Comparison of ENCODE assay signal across 19 mouse cellular contexts in the genomic region with DNA sequence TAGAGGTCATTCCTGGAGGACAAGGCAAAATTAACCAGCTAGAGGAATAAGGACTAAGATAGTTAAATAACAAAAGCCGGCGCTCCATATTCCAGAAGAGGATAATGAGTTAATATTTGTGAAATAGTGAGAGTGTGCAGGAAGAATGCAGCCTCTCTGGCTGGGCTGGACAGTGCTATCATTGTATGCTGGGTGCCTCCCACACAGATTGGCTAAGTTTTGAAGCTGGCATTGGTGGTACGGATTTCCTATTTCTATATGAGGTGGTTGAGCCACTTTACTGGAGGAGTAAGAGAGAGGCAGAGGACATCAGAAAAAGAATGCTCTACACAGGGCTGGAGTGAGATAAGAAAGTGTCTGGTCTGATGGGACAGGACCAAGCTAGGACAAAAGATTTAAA.
"Had no signal": no experiment of that assay in that cellular context is flagged by ENCODE, and none has a peak within 500 bp of the region (broad histone marks: within the 10 kb centered on the region; RNA-seq: fewer than 3 reads in every experiment).

No protein-coding gene starts in this region.

- H3K27ac ChIP-seq: midbrain, embryonic 10.5 days; midbrain, embryonic 12.5 days; neural tube, embryonic 13.5 days; neural tube, embryonic 15.5 days; stomach, embryonic 15.5 days; stomach, postnatal 0 days had no signal

- DNase-seq: lung, adult 18-20 months; lung, embryonic 14.5 days; lung, postnatal 10 days; lung, postnatal 4 days; midbrain, embryonic 14.5 days; retina, postnatal 1 day; right cerebral cortex, postnatal 14 days; right cerebral cortex, postnatal 4 days; spleen, adult 18-20 months; thymus, adult 18-20 months; thymus, postnatal 14 days; thymus, postnatal 36 days had no signal

- H3K4me3 ChIP-seq: midbrain, embryonic 10.5 days; midbrain, embryonic 12.5 days; myocyte; neural tube, embryonic 13.5 days; neural tube, embryonic 15.5 days; stomach, embryonic 15.5 days had no signal
